Mouse (Mus musculus) heart, postnatal 10 days (tissue): Measurements from ENCODE around the gene Dscam. TPM values are rescaled to one million over a fixed set of nuclear protein-coding genes. Genes with fewer than 3 reads are reported as not detected.

Experiments used
- DNase-seq, 2 experiments: peaks; one replicate each; pipeline ENCODE4 v3.0.0; 2021
- intact Hi-C: fragments of 180-260 bp; cut with DNase I; formaldehyde crosslinking; loops from one replicate; pipeline ENCODE4 v1.15.1; 2025
- total RNA-seq, 2 experiments: library from RNA; stranded (reverse); gene quantifications; 2 replicates each; pipeline ENCODE4 v1.2.3; 2021

Gene Dscam
- total RNA-seq, 2 experiments from 2014 or later, result not detected

GRCm38 (mm10) chr16:96968885-96969480 is 201.6 kb downstream of the Dscam start:
- DNase-seq, result no peak
- intact Hi-C loops, result no loop called here

- intact Hi-C loops, result no loop called here
- no peak for DNase-seq
These were observed 210.9 kb downstream of the Dscam start for GRCm38 (mm10) chr16:96959695-96960094.

- intact Hi-C loops, result no loop called here
- no peak for DNase-seq
These were observed 224.9 kb downstream of the Dscam start for GRCm38 (mm10) chr16:96945468-96946302.

GRCm38 (mm10) chr16:96943648-96944047 is 226.9 kb downstream of the Dscam start:
- intact Hi-C loops, result no loop called here

GRCm38 (mm10) chr16:96934795-96935194 is 235.8 kb downstream of the Dscam start:
- intact Hi-C loops, result no loop called here
- no peak for DNase-seq

More at GRCm38 (mm10) chr16:96943648-96944047, 226.9 kb downstream of the Dscam start:
- DNase-seq, result no peak

- intact Hi-C loops, result no loop called here
- no peak for DNase-seq
These were observed 238.3 kb downstream of the Dscam start for GRCm38 (mm10) chr16:96932211-96932610.

GRCm38 (mm10) chr16:96931771-96932170 is 238.8 kb downstream of the Dscam start:
- intact Hi-C loops, result no loop called here
- DNase-seq, result no peak

- no peak for DNase-seq
- intact Hi-C loops, result no loop called here
These were observed 242.5 kb downstream of the Dscam start for GRCm38 (mm10) chr16:96928011-96928410.

GRCm38 (mm10) chr16:96927408-96927807 is 243.1 kb downstream of the Dscam start:
- intact Hi-C loops, result no loop called here
- DNase-seq, result no peak

- intact Hi-C loops, result no loop called here
- DNase-seq, result peak; percentile 6 to 11
These were observed 243.6 kb downstream of the Dscam start for GRCm38 (mm10) chr16:96926977-96927376.

GRCm38 (mm10) chr16:96923941-96924340 is 246.6 kb downstream of the Dscam start:
- intact Hi-C loops, result no loop called here
- no peak for DNase-seq

GRCm38 (mm10) chr16:96914495-96914894 is 256.1 kb downstream of the Dscam start:
- intact Hi-C loops, result no loop called here
- DNase-seq, result no peak

- intact Hi-C loops, result no loop called here
- no peak for DNase-seq
These were observed 257.7 kb downstream of the Dscam start for GRCm38 (mm10) chr16:96912836-96913235.

- DNase-seq, result no peak
- intact Hi-C loops, result no loop called here
These were observed 258.4 kb downstream of the Dscam start for GRCm38 (mm10) chr16:96912103-96912502.

- no peak for DNase-seq
- intact Hi-C loops, result no loop called here
These were observed 260.0 kb downstream of the Dscam start for GRCm38 (mm10) chr16:96910405-96911164.

- no peak for DNase-seq
These were observed 262.7 kb downstream of the Dscam start for GRCm38 (mm10) chr16:96907818-96908217.

GRCm38 (mm10) chr16:96907081-96907480 is 263.5 kb downstream of the Dscam start:
- DNase-seq, result no peak
- intact Hi-C loops, result no loop called here

More at GRCm38 (mm10) chr16:96907818-96908217, 262.7 kb downstream of the Dscam start:
- intact Hi-C loops, result no loop called here

- DNase-seq, result no peak
- intact Hi-C loops, result no loop called here
These were observed 263.9 kb downstream of the Dscam start for GRCm38 (mm10) chr16:96906630-96907029.

- DNase-seq, result no peak
- intact Hi-C loops, result no loop called here
These were observed 265.8 kb downstream of the Dscam start for GRCm38 (mm10) chr16:96904761-96905160.

GRCm38 (mm10) chr16:96904359-96904758 is 266.2 kb downstream of the Dscam start:
- intact Hi-C loops, result no loop called here
- DNase-seq, result no peak

- intact Hi-C loops, result no loop called here
- DNase-seq, result no peak
These were observed 268.0 kb downstream of the Dscam start for GRCm38 (mm10) chr16:96902596-96902995.
